Mouse (Mus musculus) G1E (cell line): Measurements from ENCODE around the gene St3gal5.

ENCODE experiments used
- CTCF ChIP-seq: IDR thresholded peaks from 2 replicates; pipeline ENCODE4 v1.5.1; 2012; ENCODE audit warnings: low read depth, low read length, inconsistent platforms, mixed read lengths
- POLR2AphosphoS5 ChIP-seq: IDR thresholded peaks from 2 replicates; pipeline ENCODE4 v1.6.1; 2012; ENCODE audit warnings: low read depth, low read length, inconsistent platforms; ENCODE audit not compliant: insufficient replicate concordance

GRCm38 (mm10) chr6:72065988-72066387 is 31.4 kb upstream of the St3gal5 start:
- no peak for TF ChIP-seq CTCF
- no peak for TF ChIP-seq POLR2AphosphoS5
